In the genomic region with DNA sequence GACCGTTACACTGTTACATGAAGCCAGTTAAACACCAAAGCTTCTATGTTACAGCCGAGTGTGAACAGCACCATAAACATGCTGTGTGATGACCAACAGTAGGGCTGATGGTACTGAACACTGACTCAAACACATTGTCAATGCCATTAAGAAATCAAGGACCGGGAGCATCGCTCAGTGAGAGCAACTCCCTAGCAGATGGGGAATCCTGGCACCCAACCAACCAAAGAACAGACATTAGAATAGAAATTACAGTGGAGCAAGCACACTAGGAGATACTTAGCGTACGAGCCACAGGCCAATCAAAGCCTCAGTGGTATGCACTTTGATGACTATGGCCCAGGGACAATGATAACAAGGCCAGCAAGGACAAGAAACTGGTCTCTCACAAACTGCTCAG, we compare ENCODE assay signal across 12 mouse cellular contexts.
DNase-seq lines count a peak whose midpoint lies in the region; ATAC-seq lines count a peak whose summit lies in the region.
"Had no signal": no experiment of that assay in that cellular context is flagged by ENCODE, and none has a peak within 500 bp of the region (broad histone marks: within the 10 kb centered on the region; RNA-seq: fewer than 3 reads in every experiment).

No protein-coding gene starts in this region.

- peak; percentile 29 to 36 for DNase-seq in frontal cortex, postnatal 36 days (ENCODE audit: low spot score in 2 of 2)
- no peak for DNase-seq in frontal cortex, postnatal 25 days (ENCODE audit: low spot score in 2 of 2)
- peak; percentile 79 to 82 for DNase-seq in cerebellum, postnatal 14 days
- peak; percentile 63 to 67 for DNase-seq in layer of hippocampus, postnatal 36 days
- no peak for DNase-seq in kidney, adult 8-10 months
- DNase-seq in thymus, postnatal 36 days, result no peak
- DNase-seq in adipocyte (ENCODE audit: low spot score), result no peak
- DNase-seq: embryo, embryonic 11 days; gastrocnemius, postnatal 10 days; kidney, adult 2 months had no signal

- ATAC-seq in cerebellum, adult (ENCODE audit: insufficient number of reproducible peaks, low FRiP score, low TSS enrichment), result peak; percentile 61; the same call in 1 of the 2 replicates
- ATAC-seq: midbrain, embryonic 13.5 days had no signal

Comparison
In these comparisons a context has a peak if more than half of its experiments do, and no peak if none do; other contexts are left out.
1. DNase-seq: peak in frontal cortex, postnatal 36 days (2 of 2), cerebellum, postnatal 14 days (2 of 2) and layer of hippocampus, postnatal 36 days (2 of 2); none in frontal cortex, postnatal 25 days (0 of 2), kidney, adult 8-10 months (0 of 2), thymus, postnatal 36 days (0 of 2) and adipocyte (single experiment).